Mouse (Mus musculus) thymus, postnatal 4 days (tissue): Measurements from ENCODE around the gene Pef1.

Experiments
- DNase-seq: peaks from one replicate; pipeline ENCODE4 v3.0.0; 2021

Pef1 gene

DNA sequence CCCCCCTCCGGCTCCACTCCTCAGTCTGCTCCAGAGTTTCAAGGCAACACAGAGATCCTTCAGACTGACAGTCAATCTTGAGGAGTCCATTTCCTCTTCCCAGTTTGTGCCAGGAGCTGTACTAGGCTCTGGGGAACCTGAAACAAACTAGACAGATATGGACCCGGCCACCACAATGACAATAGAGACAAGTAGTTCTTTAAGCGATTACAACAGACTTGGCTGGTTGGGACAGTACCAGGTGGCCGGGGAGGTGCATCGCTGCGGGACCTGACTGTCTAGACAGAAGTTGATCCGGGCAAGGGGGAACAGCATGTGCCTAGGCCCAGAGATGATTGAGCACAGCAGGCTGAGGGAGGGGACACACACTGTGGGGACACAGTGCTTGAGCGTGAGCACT, 1.2 kb upstream of the Pef1 start:
- DNase-seq, result no peak

GRCm38 (mm10) chr4:130103632-130104031, 1.3 kb downstream of the Pef1 start:
- peak; percentile 45 for DNase-seq

GRCm38 (mm10) chr4:130104584-130104983, 2.2 kb downstream of the Pef1 start:
- no peak for DNase-seq

DNA sequence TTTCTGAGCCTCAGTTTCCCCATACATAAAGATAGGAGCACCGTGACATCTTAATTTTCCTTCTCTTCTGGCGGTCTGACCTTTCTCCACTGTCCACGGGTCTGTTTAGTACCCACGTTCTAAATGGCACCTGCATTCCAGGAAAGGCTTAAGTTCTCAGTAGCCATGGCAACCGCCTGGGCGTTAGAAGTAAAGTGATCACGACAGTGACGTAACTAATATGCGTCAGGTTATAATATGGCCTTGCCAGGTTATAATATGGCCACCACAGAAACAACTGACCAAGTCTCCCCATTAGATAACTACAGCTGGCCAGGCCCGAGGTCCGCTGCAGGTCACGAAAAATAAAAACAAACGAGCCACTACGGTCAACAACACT, 4.7 kb downstream of the Pef1 start:
- no peak for DNase-seq

GRCm38 (mm10) chr4:130107444-130108131, 5.2 kb downstream of the Pef1 start:
- peak; percentile 100 for DNase-seq

GRCm38 (mm10) chr4:130108929-130109328, 6.6 kb downstream of the Pef1 start:
- DNase-seq, result no peak

DNA sequence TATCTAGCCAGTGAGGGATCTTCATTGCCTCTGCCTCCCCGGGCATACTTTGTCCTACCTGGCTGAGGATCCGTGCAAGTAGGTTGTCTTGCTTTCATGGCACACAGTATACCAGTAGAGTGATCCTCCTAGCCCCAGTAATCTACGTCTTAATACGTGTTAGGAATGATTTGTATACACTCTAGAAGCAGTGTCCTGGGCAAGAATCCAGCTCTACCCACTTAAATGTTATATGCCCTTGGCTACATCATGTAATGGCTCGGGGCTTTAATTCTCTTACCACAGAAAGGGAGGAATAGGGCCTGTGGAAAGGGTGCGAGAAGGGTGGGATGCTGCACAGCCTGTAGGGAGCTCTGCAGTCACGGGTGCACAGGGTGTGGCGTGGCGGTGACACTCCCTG, 7.3 kb downstream of the Pef1 start:
- no peak for DNase-seq

DNA sequence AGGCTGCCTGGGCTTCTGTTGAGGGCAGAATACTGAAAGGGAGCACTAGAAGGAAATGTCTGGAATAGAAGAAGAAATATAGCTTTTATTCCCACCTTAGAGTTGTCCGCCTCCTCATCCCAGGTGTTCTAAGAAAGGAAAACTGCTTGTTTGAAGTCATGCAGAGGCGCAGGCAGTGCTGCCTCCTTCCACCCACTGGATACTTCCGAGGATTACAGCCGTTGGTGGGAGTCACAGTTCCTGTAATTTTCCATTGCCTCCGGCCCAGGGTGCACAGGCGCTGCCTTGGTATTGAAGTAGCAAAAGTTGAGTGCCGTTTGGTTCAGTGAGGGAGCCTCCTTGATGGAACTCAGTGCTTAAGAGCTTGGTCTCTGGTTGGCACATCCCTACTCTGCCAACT, 7.7 kb downstream of the Pef1 start:
- no peak for DNase-seq

GRCm38 (mm10) chr4:130112299-130112698, 9.9 kb downstream of the Pef1 start:
- no peak for DNase-seq

DNA sequence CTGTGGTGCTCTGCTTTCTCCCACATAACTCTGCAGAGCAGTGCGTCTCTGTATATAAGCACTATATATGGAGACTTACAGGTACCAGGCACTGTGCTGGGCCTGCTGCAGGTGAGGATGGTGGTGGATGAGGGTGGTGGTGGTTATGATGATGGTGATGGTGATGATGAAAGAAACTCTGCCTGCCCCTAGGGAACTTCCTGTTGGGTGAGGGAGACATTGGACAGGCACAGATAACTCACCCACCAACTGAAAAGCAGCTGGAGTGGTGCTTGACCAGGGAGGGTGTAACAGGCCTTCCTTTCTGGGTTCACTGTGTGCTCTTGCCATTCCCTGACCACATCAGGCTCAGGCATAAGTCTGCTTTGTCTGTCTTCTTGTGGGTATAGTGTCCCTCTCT, 10.4 kb downstream of the Pef1 start:
- DNase-seq, result no peak

DNA sequence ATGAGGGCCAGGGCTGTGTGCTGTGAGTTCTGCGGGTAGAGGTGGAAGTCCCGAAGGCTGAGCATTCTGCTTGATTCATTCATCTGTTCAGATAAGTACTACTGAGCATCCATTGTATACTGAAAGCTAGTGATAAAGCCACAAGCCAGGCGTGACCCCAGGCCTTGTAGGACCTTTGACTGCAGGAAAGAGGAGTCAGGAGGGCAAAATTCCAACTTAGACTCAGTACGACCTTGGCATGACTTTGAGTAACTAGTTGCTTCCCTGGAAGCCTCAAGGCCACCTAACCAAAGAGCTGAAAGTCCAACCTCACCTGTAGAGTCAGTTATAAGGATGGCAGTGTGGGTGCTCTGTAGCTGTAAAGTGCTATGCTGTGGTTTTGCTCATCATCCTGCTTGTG, 18.4 kb downstream of the Pef1 start:
- no peak for DNase-seq

DNA sequence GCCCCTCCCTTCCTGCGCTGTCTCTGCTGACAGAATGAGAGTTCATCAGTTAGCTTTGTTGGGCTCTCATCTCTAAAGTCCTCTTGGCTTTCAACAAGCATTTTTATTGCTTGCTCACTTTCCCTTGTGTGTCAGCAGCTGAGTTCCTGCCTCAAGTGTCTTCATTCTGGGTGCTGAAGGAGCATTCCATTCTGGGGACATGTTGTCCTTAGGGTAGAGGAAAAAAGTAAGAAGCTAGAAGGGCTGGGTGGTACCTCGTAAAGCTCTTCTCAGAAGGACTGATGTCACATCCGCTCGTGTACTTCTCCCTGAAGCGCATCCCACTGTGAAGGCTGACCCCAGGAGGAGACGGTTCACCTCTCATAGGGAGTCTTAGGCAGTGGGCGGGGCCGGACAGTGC, 19.2 kb downstream of the Pef1 start:
- DNase-seq, result no peak

GRCm38 (mm10) chr4:130123020-130123419, 20.7 kb downstream of the Pef1 start:
- no peak for DNase-seq

DNA sequence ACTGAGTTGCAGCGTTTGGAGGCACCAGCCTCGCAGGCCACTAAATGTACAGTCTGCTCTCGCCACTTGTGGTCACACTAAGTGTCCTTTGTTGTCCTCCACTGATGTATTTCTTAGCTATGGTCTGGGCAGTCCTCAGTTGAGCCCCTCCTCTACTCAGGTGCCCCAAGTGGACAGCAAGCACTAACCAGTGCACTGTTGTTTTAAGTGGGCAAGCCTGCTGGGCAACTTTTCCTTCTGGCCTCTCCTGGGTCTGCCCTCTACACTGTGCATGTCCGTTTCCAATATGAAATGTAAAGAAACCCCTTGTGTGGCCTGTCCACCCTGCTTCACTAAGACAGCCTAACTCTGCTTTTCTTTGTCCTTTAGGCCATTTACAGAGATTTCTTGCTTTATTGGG, 21.8 kb downstream of the Pef1 start:
- no peak for DNase-seq

DNA sequence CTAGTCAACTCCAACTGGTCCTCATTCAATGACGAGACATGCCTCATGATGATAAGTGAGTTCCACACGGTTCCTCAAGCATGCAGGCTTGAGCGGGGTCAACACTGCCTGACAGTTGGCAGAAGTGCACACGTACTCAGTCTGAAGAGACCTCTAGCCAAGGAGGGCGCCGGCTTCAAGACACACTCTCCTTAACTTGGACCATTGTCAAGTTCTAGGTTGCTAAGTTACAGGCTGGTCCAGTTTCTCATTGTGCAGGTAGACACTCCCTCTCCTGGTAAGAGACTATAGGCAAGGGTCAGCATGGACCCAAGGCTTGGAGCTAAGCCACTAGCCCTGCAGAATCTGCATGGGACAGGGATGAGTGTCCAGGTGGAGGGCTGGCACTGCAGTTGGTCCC, 22.8 kb downstream of the Pef1 start:
- no peak for DNase-seq

DNA sequence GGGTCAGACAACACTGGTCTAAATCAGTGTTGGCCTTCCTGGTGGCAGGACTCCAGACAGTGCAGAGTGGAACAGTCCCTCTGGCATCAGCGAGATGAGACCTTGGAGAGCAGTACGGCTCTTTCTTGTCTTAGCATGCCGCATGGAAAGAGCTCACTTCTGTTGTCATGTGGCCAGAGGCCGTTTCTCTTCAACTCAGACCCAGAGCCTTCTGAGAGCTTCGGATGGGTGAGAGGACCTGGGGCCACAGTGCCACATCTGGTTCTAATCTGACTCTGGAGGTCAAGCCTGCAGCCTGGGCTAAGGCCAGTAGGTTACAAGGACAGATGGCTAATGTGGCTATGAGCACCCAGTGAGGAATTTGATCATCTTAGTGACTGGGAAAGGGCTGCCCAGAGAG, 23.6 kb downstream of the Pef1 start:
- no peak for DNase-seq

DNA sequence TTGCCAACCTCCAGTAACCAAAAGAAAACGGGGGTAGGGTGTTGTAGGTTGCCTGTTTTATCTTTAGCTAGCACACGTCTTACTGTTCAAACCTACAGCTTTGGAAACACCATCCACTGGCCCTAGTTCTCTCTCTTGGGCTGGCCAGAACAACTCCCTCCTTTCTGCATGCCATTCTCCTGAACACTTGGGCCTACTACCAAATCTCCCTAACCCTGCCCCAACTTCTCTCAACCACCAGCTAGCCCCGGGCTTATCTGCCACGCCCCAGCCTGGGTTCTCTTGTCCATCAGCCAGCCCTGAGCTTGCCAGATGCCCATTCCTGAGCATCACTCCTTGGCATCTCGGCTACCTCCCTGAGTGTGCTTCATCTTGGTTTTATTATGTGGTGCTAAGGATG, 26.5 kb downstream of the Pef1 start:
- DNase-seq, result no peak

DNA sequence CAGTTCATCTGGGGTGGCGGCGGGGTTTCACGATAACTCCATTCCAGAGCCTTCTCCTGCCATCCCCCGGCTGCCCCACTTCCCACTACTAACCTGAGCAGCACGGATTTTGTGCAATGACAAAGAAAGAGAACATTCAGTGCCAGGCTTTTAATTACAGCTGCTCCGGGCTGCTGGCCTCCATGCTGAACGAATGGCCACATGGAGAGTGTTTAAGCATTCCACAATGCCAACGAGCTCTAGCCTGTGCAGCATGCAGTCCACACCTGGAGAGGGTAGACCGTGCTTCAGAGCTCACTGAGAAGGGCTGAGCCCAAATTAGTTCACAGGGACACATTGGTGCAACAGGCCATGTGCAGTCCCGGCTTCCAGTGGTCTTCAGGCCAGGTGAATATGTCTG, 27.7 kb downstream of the Pef1 start:
- no peak for DNase-seq

GRCm38 (mm10) chr4:130130641-130131350, 28.4 kb downstream of the Pef1 start:
- DNase-seq, result no peak

GRCm38 (mm10) chr4:130131448-130132105, 29.2 kb downstream of the Pef1 start:
- no peak for DNase-seq

DNA sequence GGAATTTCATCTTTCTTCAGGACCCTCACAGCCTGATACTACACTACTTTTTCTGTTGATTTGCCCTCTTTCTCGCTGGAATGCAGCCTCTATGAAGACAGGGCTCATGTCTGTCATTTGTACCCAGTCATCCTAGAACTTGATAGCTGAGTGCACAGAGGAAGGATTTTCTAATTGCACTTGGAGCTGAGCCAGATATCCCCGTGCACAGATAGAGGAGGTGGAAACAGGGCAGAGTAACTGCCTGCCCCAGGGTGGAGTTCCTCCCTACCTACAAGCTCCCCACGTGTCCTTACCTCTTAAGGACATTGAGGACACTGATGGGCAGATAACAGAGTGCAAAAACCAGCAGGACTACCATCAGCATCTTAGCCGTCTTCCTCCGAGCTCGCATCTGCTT, 31.0 kb downstream of the Pef1 start:
- DNase-seq, result no peak

- DNase-seq, result peak; percentile 82
Measured at GRCm38 (mm10) chr4:130138441-130139213, 36.3 kb downstream of the Pef1 start.

GRCm38 (mm10) chr4:130139214-130139492, 36.8 kb downstream of the Pef1 start, which contains the start of gene Hcrtr1:
Hcrtr1 (minus strand) TSS chr4:130139359.
- DNase-seq, result no peak

GRCm38 (mm10) chr4:130140992-130141402, 38.6 kb downstream of the Pef1 start:
- no peak for DNase-seq
